8 mouse cellular contexts compared by ENCODE assay signal in genomic region chr10:24080166-24080565, GRCm38 (mm10). TPM values are rescaled to one million over a fixed set of nuclear protein-coding genes. Genes with fewer than 3 reads are reported as not detected.
DNase-seq lines count a peak whose midpoint lies in the region; ATAC-seq lines count a peak whose summit lies in the region.
"Had no signal": no experiment of that assay in that cellular context is flagged by ENCODE, and none has a peak within 500 bp of the region (broad histone marks: within the 10 kb centered on the region; RNA-seq: fewer than 3 reads in every experiment).

No protein-coding gene starts in this region.

- H3K27me3 ChIP-seq in midbrain, embryonic 14.5 days (ENCODE audit: control insufficient read depth, insufficient read depth, low read length): no peaks in the 10 kb centered on the region
- no peaks in the 10 kb centered on the region for H3K27me3 ChIP-seq in midbrain, embryonic 13.5 days

- DNase-seq in midbrain, embryonic 14.5 days: peak; percentile 65
- DNase-seq in adipocyte (ENCODE audit: low spot score): peak; percentile 65
- peak; percentile 66 to 70 for DNase-seq in cerebellum, postnatal 14 days
- peak; percentile 6 for DNase-seq in gastrocnemius, postnatal 14 days
- peak; percentile 61 to 70 for DNase-seq in left cerebral cortex, postnatal 14 days (ENCODE audit: low spot score in 2 of 2)
- peak; percentile 29 for DNase-seq in right cerebral cortex, adult 18-20 months

- H3K4me2 ChIP-seq in midbrain, embryonic 14.5 days (ENCODE audit: low read length): no peak overlapping the region
- no peak overlapping the region for H3K4me2 ChIP-seq in midbrain, embryonic 13.5 days (replicated peaks)

- no peak overlapping the region for H3K27ac ChIP-seq in midbrain, embryonic 14.5 days (replicated peaks; ENCODE audit: low read depth, low read length)
- H3K27ac ChIP-seq in midbrain, embryonic 13.5 days: no peak overlapping the region

- no peak for ATAC-seq in midbrain, embryonic 14.5 days (ENCODE audit: low FRiP score, low TSS enrichment)
- ATAC-seq in midbrain, embryonic 13.5 days: no peak

- H3K9me3 ChIP-seq in midbrain, embryonic 14.5 days (ENCODE audit: control insufficient read depth, low read length): no peaks in the 10 kb centered on the region
- H3K9me3 ChIP-seq in midbrain, embryonic 13.5 days: no peaks in the 10 kb centered on the region

- WGBS in midbrain, embryonic 14.5 days: 49% methylated on average over 3 of the region's 3 CpGs
- 46% methylated on average over 3 of the region's 3 CpGs for WGBS in midbrain, embryonic 13.5 days

- intact Hi-C loops in gastrocnemius, postnatal 14 days (cut with DNase I; ENCODE audit: low total_unique reads): loop anchor here (5.0 to 10.0 kb wide), 2 partner anchors 105 to 263 kb away; partner anchors contain the start of gene Taar5
- intact Hi-C loops in left cerebral cortex, postnatal 14 days (cut with DNase I): no loop called here

- H3K4me3 ChIP-seq in midbrain, embryonic 14.5 days (replicated peaks; ENCODE audit: low read depth, low read length): no peak overlapping the region
- H3K4me3 ChIP-seq in midbrain, embryonic 13.5 days (replicated peaks): no peak overlapping the region

- no peaks in the 10 kb centered on the region for H3K4me1 ChIP-seq in midbrain, embryonic 14.5 days (ENCODE audit: control insufficient read depth, insufficient read depth, low read length)
- H3K4me1 ChIP-seq in midbrain, embryonic 13.5 days (replicated peaks): no peaks in the 10 kb centered on the region

- no peak overlapping the region for H3K9ac ChIP-seq in midbrain, embryonic 14.5 days (replicated peaks; ENCODE audit: low read length)
- no peak overlapping the region for H3K9ac ChIP-seq in midbrain, embryonic 13.5 days (replicated peaks)

- H3K36me3 ChIP-seq in midbrain, embryonic 14.5 days (ENCODE audit: control insufficient read depth, insufficient read depth, low read length): no peaks in the 10 kb centered on the region
- no peaks in the 10 kb centered on the region for H3K36me3 ChIP-seq in midbrain, embryonic 13.5 days

RNA-seq across cellular contexts. Expression of gene Taar8a, which starts 3.9 kb away (rescaled TPM):
- polyA plus RNA-seq in midbrain, embryonic 14.5 days (2014; fragmentation: Nextera tagmentation; extraction: Ambion mirVana): not detected in 2 replicates
- not detected in 2 replicates for polyA plus RNA-seq in midbrain, embryonic 13.5 days (2015; fragmentation: Nextera tagmentation; extraction: Ambion mirVana)
- not detected for total RNA-seq in gastrocnemius, postnatal 14 days (2021)
- total RNA-seq in left cerebral cortex, postnatal 14 days (2021): not detected
- polyA plus RNA-seq: gonadal fat pad, adult 2 months had no signal

RNA-seq across cellular contexts. Expression of gene Taar8b, which starts 11.9 kb away (rescaled TPM):
- not detected in 2 replicates for polyA plus RNA-seq in midbrain, embryonic 14.5 days (2014; fragmentation: Nextera tagmentation; extraction: Ambion mirVana)
- polyA plus RNA-seq in midbrain, embryonic 13.5 days (2015; fragmentation: Nextera tagmentation; extraction: Ambion mirVana): not detected in 2 replicates
- not detected for total RNA-seq in gastrocnemius, postnatal 14 days (2021)
- total RNA-seq in left cerebral cortex, postnatal 14 days (2021): not detected
- polyA plus RNA-seq: gonadal fat pad, adult 2 months had no signal

RNA-seq across cellular contexts. Expression of gene Taar8c, which starts 21.5 kb away (rescaled TPM):
- polyA plus RNA-seq in midbrain, embryonic 14.5 days (2014; fragmentation: Nextera tagmentation; extraction: Ambion mirVana): not detected in 2 replicates
- polyA plus RNA-seq in midbrain, embryonic 13.5 days (2015; fragmentation: Nextera tagmentation; extraction: Ambion mirVana): not detected in 2 replicates
- not detected for total RNA-seq in gastrocnemius, postnatal 14 days (2021)
- total RNA-seq in left cerebral cortex, postnatal 14 days (2021): not detected
- polyA plus RNA-seq: gonadal fat pad, adult 2 months had no signal

RNA-seq across cellular contexts. Expression of gene Taar9, which starts 29.2 kb away (rescaled TPM):
- polyA plus RNA-seq in midbrain, embryonic 14.5 days (2014; fragmentation: Nextera tagmentation; extraction: Ambion mirVana): not detected in 2 replicates
- polyA plus RNA-seq in midbrain, embryonic 13.5 days (2015; fragmentation: Nextera tagmentation; extraction: Ambion mirVana): not detected in 2 replicates
- not detected for total RNA-seq in gastrocnemius, postnatal 14 days (2021)
- total RNA-seq in left cerebral cortex, postnatal 14 days (2021): not detected
- polyA plus RNA-seq: gonadal fat pad, adult 2 months had no signal

RNA-seq across cellular contexts. Expression of gene Taar7f, which starts 30.9 kb away (rescaled TPM):
- not detected in 2 replicates for polyA plus RNA-seq in midbrain, embryonic 14.5 days (2014; fragmentation: Nextera tagmentation; extraction: Ambion mirVana)
- polyA plus RNA-seq in midbrain, embryonic 13.5 days (2015; fragmentation: Nextera tagmentation; extraction: Ambion mirVana): not detected in 2 replicates
- total RNA-seq in gastrocnemius, postnatal 14 days (2021): not detected
- not detected for total RNA-seq in left cerebral cortex, postnatal 14 days (2021)
- polyA plus RNA-seq: gonadal fat pad, adult 2 months had no signal

Comparison
In these comparisons a context has a peak if more than half of its experiments do, and no peak if none do; other contexts are left out.
1. DNase-seq: peak in every context shown above with its lines; median percentile 68 in cerebellum, postnatal 14 days; 66 in left cerebral cortex, postnatal 14 days; 65 in midbrain, embryonic 14.5 days; 65 in adipocyte; 29 in right cerebral cortex, adult 18-20 months; 6 in gastrocnemius, postnatal 14 days.